Mouse (Mus musculus) cerebellum, postnatal 4 days (tissue): Measurements from ENCODE around the gene Gm4907.
"Not testable (repeated sequence)": the region's sequence is repeated elsewhere in the genome, so short reads cannot be mapped to it uniquely, and the experiment has no call there.

Experiments
- DNase-seq, 2 experiments: peaks; one replicate each; pipeline ENCODE4 v3.0.0; 2022; ENCODE audit warnings: low spot score in 2 of 2, mixed read lengths in 1 of 2

Gm4907 gene

GRCm38 (mm10) chrX:23882253-23882652 lies at the start of gene Gm4907:
Gene Gm4907 (plus strand): TSS chrX:23882553.
- not testable (repeated sequence) for DNase-seq

GRCm38 (mm10) chrX:23833784-23834183 lies 48.6 kb upstream of the Gm4907 start:
- not testable (repeated sequence) for DNase-seq

DNA sequence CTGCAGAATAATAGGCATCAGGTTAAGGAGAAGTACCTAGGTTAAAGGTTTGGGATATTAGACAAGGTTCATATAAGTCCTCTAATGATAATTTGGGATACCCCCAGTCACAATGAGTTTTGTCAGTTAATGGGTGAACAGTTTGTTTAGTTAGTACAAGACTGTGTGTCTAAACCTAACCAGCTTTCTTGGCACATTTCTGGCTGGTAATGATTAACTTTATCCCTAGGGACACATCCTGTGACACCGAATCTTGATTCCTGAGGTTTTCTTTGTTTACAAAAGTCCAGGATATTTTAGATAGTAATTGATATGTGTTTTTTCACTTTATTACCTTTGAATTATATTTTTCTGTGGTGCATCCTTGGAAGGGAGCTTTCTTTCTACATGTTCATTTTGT lies 41.4 kb upstream of the Gm4907 start:
- DNase-seq = no peak

DNA sequence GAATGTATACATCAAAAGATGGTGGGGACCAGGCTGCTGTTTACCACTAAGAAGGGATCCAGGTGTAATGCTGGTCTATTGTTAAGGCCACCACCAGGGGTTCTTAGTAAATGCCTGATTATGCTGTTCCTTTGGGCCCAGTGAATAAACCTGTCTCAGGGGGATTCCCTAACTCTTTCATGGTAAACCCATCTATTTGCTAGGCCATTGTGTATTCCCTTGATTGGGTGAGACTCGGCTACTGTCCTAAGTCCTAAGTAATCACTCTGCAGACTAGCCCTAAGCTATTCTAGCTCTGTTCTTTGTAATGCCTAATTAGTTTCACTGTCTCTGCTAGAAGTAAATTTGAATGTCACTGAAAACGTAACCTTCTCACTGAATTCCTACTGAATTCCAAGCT lies 71.8 kb downstream of the Gm4907 start:
- no peak for DNase-seq
